Mouse (Mus musculus): ENCODE data around the gene Coa4. TPM values are rescaled to one million over a fixed set of nuclear protein-coding genes. Genes with fewer than 3 reads are reported as not detected.
"Not testable (repeated sequence)": the region's sequence is repeated elsewhere in the genome, so short reads cannot be mapped to it uniquely, and the experiment has no call there.

The Coa4 gene
- total RNA-seq, 2 experiments from 2014 or later: 1.7 to 6.7 TPM

DNA sequence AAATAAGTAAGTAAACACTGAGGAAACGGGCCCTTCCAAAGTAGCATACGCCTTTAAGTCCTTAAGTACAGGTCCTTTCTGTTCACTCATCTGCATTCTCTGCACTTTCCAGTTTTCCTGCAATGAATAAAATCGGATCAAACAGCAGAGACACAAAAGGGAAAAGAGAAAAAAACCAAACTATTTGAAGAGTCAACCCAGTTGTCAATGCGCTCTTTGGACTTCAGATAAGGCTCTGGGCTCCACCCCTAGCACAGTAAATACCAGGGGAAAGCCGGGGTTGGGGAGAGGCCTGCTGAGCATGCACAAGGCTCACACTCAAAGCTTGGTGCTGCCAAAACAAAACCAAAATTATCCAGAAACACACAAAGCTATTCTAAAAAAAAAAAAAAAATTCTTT is 18.1 kb downstream of the Coa4 start:
- ATAC-seq (replicated peaks; ENCODE audit: low FRiP score, poor library complexity, severe bottlenecking): no peak

DNA sequence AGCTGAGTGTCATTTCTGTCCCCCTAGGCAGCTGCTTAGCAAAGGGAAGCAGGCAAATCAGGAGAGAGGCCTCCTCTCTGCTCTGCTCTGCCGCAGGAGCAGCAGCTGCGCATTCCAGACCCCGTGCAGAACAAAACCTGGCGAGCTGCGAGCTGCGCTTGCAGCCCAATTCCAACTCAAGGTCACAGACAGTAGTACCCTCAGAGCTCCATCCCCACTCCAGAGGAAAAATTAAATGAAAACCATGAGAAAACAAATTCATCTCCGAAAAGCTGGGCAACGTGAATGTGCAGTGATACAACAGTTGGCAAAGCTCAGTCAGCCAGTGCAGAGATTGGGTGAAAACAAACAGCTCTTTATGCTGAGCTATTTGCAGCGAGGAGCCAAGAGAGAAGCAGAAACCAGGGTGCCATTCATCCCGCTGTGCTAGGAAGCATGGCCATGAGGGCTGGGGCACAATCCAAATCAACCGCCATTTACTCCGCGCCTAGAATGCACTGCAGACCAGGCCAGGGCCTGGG is 18.6 kb downstream of the Coa4 start:
- ATAC-seq (replicated peaks; ENCODE audit: low FRiP score, poor library complexity, severe bottlenecking): no peak

GRCm38 (mm10) chr7:100557241-100557640 is 20.4 kb downstream of the Coa4 start:
- no peak for ATAC-seq (replicated peaks; ENCODE audit: low FRiP score, poor library complexity, severe bottlenecking)

DNA sequence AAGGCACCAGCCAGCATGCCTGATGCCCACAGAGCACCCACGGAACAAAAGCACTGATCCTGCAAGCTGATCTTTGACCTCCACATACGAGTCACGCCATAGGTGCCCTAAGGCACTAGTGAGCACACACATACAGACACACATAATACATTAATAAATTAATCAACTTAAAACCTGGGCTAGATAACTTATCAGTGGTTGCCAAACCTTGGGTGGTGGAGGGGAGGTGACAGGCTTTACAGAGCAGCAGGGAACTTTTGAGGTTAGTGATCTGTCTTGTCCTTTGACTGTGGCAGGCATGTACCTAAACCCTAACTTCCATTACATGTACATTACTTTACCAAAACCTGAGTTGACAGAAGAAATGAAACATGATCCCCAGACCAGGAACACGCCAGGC is 22.5 kb downstream of the Coa4 start:
- peak; percentile 83 for ATAC-seq (replicated peaks; ENCODE audit: low FRiP score, poor library complexity, severe bottlenecking)

GRCm38 (mm10) chr7:100561861-100562587 is 25.2 kb downstream of the Coa4 start:
- no peak for ATAC-seq (replicated peaks; ENCODE audit: low FRiP score, poor library complexity, severe bottlenecking)

GRCm38 (mm10) chr7:100567238-100567637 is 30.4 kb downstream of the Coa4 start:
- ATAC-seq (replicated peaks; ENCODE audit: low FRiP score, poor library complexity, severe bottlenecking): not testable (repeated sequence)

- peak; percentile 28 for ATAC-seq (replicated peaks; ENCODE audit: low FRiP score, poor library complexity, severe bottlenecking)
Observed at GRCm38 (mm10) chr7:100569907-100570306, 33.0 kb downstream of the Coa4 start.

- ATAC-seq (replicated peaks; ENCODE audit: low FRiP score, poor library complexity, severe bottlenecking): peak; percentile 87
Observed at GRCm38 (mm10) chr7:100570930-100571715, 34.3 kb downstream of the Coa4 start.

DNA sequence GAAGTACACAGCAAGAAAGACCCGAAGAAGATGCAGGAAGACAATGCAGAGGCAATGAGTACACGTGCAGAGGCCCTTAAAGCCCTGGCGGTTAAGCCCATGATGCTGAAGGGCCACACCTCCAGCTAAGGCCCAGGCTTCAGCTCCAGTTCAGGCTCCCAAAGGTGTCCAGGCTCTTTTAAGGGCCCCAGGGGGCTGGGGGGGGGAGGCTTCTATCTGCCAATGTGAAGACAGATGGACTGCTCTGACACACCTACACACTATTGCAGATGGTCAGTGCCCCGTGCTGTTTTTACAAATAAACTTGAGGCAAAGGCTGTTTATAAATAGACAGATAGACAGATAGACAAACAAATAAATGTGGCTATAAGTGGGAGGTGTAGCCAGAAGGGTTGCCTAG is 35.2 kb downstream of the Coa4 start:
- ATAC-seq (replicated peaks; ENCODE audit: low FRiP score, poor library complexity, severe bottlenecking): no peak

DNA sequence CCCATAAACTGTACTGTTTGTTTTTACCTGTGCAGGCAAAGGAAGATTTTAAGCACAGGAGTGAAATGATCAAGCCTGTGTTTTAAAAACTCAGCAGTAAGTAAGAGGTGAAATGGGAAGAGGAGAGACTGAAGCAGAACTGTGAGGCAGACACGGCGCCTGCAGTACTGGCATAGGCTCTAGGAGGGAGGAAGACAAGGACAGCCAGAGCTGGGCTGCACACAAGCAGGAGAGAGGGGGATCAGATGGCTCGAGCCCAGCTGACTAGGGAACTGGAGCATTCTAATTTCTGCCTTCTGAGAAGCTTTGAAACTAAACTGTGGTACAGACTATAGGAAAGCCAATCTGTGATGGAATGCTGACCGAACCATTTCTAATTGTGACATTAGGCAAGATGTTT is 35.8 kb downstream of the Coa4 start:
- no peak for ATAC-seq (replicated peaks; ENCODE audit: low FRiP score, poor library complexity, severe bottlenecking)

DNA sequence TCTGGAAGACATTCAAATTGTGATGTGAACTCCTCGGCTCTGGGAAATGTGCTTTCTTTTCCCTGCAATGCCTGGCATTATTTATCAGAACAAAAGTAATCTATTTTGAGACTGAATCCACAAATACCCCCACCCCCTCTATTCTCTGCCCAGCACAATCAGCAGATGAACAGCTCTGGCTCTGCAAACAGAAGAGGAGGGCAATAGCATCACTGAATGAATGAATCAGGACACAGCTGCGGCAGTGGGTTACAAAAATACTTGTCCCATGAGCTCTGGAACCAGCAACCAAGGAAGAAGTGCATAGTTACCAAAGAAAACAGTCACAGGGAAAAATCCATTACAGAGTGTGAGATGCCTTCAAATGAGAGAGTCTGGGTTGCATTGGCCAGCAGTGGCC is 41.9 kb downstream of the Coa4 start:
- no peak for ATAC-seq (replicated peaks; ENCODE audit: low FRiP score, poor library complexity, severe bottlenecking)

DNA sequence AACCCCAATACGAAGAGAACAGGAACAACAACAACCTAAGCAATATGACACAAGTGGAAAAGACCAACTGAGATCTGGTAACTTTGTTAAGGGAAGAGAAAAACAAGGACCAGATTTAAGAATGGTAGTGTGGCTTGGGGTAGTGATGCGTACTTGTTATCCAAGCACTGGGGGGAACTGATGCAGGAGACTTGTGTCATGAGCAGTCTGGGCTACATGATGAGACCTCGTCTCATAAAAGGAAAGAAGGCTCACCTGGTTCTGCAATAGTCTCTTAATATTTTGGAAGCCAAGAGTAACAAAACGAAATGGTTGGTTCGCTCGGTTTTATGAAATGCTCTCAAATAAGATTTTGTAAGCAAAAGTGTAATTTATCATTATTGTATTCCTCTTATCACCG is 45.4 kb downstream of the Coa4 start:
- ATAC-seq (replicated peaks; ENCODE audit: low FRiP score, poor library complexity, severe bottlenecking): no peak

- ATAC-seq (replicated peaks; ENCODE audit: low FRiP score, poor library complexity, severe bottlenecking): peak; percentile 99
Observed at GRCm38 (mm10) chr7:100582727-100583236, 45.9 kb downstream of the Coa4 start.

DNA sequence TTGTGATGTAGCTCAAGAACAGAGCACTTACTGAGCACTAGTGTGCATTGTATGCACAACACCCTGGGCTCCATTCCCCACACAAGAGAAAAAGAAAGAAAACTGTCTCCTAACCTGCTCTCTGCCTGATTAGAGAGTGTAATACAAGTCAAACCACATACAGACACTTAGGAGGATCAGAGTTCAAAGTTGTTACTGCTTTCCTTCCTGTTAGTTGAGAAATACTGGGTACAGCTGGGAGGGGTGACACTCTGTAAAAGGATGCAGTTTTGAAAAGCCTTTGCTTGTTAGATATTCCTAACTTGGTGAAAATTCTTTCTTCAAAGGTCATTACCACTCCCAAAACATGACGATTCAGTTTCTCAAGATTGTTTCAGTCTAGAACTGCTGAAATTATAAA is 52.9 kb downstream of the Coa4 start:
- no peak for ATAC-seq (replicated peaks; ENCODE audit: low FRiP score, poor library complexity, severe bottlenecking)

Other genes with a start within 250 kb of the Coa4 start
- gene C2cd3, start 164.8 kb upstream of the Coa4 start, total RNA-seq (2015; ENCODE audit: low replicate concordance): 11.1 and 28.8 TPM in 2 replicates
- gene C2cd3, start 164.8 kb upstream of the Coa4 start, total RNA-seq (2017; ENCODE audit: low replicate concordance): 14.8 and 17.4 TPM in 2 replicates
- gene Ppme1, start 164.8 kb upstream of the Coa4 start, total RNA-seq (2015; ENCODE audit: low replicate concordance): 11.5 and 16.1 TPM in 2 replicates
- gene Ppme1, start 164.8 kb upstream of the Coa4 start, total RNA-seq (2017; ENCODE audit: low replicate concordance): 29.1 and 37.9 TPM in 2 replicates
- 0.42 TPM in 1 of 2 replicates, not detected in the other for gene Ucp3, start 64.1 kb upstream of the Coa4 start, total RNA-seq (2015; ENCODE audit: low replicate concordance)
- gene Ucp3, start 64.1 kb upstream of the Coa4 start, total RNA-seq (2017; ENCODE audit: low replicate concordance): 0.56 TPM in 1 of 2 replicates, not detected in the other
- 1,034 and 1,242 TPM in 2 replicates for gene Ucp2, start 43.7 kb upstream of the Coa4 start, total RNA-seq (2015; ENCODE audit: low replicate concordance)
- 1,143 and 1,228 TPM in 2 replicates for gene Ucp2, start 43.7 kb upstream of the Coa4 start, total RNA-seq (2017; ENCODE audit: low replicate concordance)
- 1.5 TPM in 1 of 2 replicates, not detected in the other for gene Dnajb13, start 22.1 kb upstream of the Coa4 start, total RNA-seq (2015; ENCODE audit: low replicate concordance)
- 2.6 and 9.2 TPM in 2 replicates for gene Dnajb13, start 22.1 kb upstream of the Coa4 start, total RNA-seq (2017; ENCODE audit: low replicate concordance)
- gene Rab6a, start 70.3 kb downstream of the Coa4 start, total RNA-seq (2015; ENCODE audit: low replicate concordance): 60.5 and 60.6 TPM in 2 replicates
- 62.5 and 81.7 TPM in 2 replicates for gene Rab6a, start 70.3 kb downstream of the Coa4 start, total RNA-seq (2017; ENCODE audit: low replicate concordance)
- 3.5 and 27.4 TPM in 2 replicates for gene Mrpl48, start 71.2 kb downstream of the Coa4 start, total RNA-seq (2015; ENCODE audit: low replicate concordance)
- 7.1 and 40.0 TPM in 2 replicates for gene Mrpl48, start 71.2 kb downstream of the Coa4 start, total RNA-seq (2017; ENCODE audit: low replicate concordance)
- not detected in 2 replicates for gene Plekhb1, start 125.3 kb downstream of the Coa4 start, total RNA-seq (2015; ENCODE audit: low replicate concordance)
- not detected in 2 replicates for gene Plekhb1, start 125.3 kb downstream of the Coa4 start, total RNA-seq (2017; ENCODE audit: low replicate concordance)
- gene Fam168a, start 169.6 kb downstream of the Coa4 start, total RNA-seq (2015; ENCODE audit: low replicate concordance): 7.9 and 8.1 TPM in 2 replicates
- 3.4 and 5.9 TPM in 2 replicates for gene Fam168a, start 169.6 kb downstream of the Coa4 start, total RNA-seq (2017; ENCODE audit: low replicate concordance)

All from erythroblast, adult 5-6 weeks (primary cell).